Mouse (Mus musculus) right cerebral cortex, adult 18-20 months (tissue): Measurements from ENCODE around the gene Cd200r3.

ENCODE experiments used
- DNase-seq: peaks from one replicate; pipeline ENCODE4 v3.0.0; 2022; ENCODE audit warnings: mixed read lengths

Cd200r3 gene

DNA sequence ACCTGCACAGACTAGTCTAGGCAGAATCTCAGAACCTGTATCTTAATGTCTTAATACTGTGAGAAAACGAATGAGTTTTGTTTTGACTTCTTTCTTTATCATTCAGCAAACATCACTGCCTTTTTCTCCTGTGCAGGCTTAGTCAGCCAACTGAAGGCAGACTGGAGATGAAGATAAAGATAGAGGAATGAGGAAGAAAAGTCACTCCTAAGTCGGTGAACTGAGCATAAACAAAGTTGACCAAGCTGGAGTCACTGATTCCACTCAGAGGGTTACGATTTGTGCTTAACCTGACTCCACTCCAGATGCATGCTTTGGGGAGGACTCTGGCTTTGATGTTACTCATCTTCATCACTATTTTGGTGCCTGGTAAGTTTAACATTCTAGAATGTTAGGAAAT is at the start of gene Cd200r3:
Cd200r3 (plus strand) TSS at position 211 of the 400 bp plus-strand sequence.
- DNase-seq, result no peak

DNA sequence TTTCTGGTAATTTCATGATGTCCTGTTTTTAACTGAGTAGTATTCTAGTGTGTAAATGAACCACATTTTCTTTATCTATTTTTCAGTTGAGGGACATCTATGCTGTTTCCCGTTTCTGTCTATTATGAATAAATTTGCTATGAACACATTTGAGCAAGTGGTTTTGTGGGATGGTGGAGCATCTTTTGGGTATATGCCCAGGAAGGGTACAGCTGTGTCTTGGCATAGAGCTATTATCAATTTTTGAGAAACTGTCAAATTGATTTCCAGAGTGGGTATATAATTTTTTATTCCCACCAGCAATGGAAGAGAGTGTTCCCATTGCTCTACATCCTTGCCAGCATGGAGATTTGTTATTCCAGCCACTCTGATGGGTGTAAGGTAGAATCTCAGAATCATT is 11.5 kb upstream of the Cd200r3 start:
- no peak for DNase-seq

DNA sequence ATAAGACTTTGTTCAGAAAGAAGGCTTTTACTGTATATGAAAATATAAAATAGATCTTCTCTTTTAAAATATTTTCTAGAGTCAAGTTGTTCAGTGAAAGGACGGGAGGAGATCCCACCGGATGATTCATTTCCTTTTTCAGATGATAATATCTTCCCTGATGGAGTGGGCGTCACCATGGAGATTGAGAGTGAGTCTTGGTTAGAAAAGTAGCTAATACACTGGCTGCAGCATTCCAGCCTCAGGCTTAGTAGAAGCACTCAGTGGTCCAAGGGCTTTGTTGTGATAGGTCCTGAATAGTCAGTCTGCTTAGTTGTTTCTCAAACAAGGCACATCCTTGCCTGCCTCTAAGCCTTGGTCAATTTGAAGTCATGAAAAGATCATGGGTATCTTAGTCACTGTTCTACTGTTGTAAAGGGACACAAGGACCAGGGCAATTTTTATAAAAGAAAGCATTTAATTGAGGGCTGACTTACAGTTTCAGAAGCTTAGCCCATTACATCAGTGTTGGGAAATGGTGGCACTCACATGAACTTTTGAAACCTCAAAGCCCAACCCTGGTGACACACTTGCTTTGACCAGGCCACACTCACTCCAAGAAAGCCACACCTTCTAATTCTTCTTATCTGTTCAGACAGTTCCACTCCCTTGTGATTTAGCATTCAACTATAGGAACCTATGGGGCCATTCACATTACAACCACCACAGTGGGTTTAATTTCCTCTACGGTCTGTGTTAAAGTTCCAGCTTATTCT is 8.1 kb downstream of the Cd200r3 start:
- DNase-seq, result no peak

GRCm38 (mm10) chr16:44962296-44962695 is 18.8 kb downstream of the Cd200r3 start:
- DNase-seq, result no peak

DNA sequence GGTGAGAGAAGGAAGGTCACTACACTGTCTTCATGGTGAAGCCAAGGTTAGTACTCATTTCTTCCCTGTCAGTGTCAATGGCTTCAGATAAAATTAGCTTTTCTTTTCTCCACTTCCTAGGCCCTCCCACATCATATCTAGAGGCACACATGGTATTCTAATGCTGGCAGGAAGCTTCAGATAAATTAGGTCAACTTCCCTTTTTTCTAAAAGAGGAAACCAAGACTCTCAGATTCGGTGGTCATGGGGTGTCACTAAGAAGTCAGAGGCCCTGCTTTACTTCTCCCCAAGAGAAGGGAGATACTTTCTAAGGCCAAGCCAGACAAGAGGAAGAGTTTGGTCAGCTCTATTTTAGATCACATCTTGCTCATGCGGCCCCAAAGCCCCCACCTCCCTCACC is 19.3 kb downstream of the Cd200r3 start:
- no peak for DNase-seq

DNA sequence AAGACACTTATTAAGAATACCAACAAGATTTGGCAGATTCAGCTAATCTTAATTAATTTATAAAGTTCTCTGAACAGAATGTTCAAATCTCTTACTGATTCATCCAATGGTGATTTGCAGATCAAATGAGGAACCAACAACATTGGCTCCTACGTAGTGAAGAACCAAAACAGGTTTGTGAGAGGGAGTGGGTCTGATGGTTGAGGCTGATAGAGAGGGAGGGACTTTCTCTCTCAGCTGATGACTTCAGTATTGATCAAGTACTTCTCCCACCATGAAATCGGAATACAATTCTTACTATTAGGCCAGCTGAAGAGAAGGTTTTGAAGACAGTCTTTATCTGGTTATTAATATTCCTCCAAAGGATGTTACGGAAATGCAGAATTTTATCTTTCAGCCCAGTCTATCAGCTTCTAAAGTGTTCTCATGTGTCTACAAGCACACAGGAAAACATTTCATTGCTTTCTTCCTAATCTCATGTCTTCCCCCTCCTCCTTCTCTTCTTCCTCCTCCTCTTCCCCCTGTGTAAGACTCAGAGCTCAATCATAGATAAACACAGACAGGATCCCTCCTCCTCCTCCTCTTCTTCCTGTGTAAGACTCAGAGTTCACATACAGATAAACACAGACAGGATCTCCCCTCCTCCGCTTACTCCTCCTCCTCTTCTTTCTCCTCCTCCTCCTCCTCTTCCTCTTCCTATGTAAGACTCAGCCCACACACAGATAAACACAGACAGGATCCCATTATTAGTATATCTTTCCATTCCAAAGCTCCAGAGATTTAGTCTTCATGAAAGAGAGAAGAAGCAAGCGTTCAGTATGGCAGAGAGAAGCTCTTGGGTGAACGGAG is 21.3 kb downstream of the Cd200r3 start:
- DNase-seq, result no peak

DNA sequence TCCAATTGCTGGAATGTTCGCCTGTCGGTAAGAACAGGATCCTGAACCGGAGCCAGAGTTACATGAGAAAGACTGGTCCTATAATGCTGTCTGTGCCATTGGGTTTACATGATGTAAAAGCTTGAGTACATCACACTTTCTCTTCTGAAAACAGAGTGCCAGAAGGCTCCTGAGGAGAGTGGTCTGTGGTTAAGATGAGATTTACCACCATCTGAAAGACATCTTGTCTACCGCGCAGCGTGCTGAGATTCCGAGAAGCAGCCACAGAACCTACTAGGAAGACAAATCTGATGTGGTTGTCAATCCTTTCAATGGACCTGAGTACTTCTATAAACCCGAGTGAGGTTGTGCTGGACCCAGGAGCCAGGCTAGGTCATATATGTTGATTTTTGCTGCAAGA is 21.9 kb downstream of the Cd200r3 start:
- no peak for DNase-seq

- no peak for DNase-seq
These were observed 22.4 kb downstream of the Cd200r3 start for GRCm38 (mm10) chr16:44965890-44966289.

GRCm38 (mm10) chr16:44966891-44967290 is 23.4 kb downstream of the Cd200r3 start:
- no peak for DNase-seq

DNA sequence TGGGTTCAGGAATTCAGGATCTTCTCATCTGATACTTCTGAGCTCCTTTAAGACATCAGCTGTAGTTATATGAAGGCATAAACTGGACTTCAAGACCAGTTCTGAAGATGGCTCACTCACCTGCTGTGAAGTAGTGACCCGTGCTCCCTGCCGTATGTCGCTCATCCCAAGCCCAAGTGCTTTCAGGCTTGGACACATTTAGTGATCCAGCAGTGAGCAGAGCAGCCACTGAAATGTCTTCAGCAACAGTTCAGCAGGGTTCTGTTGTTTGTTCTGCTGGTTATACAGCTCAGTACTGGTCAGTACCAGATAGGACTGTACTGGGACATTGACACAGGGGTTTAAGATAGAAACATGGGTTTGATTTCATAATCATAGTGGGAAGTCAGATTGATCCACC is 24.6 kb downstream of the Cd200r3 start:
- no peak for DNase-seq

DNA sequence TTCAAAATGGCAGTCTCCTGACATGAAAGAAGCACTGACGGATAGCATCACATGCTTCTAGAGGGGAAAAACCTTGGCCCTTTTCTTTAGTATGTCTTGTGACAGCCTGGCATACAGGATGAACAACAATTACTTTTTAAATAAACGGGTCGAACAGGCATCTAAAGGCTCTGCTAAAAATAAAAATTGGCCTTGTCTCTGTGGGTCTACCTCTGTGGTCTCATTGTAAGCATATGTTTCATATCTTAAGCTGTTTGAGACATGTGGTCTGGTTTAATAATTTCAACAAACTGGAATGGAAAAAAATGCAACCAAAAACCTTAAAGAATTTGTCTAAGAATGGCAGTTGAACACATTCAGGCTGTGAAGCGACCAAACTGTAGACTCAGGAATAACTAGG is 27.4 kb downstream of the Cd200r3 start:
- DNase-seq, result no peak

- DNase-seq, result no peak
These were observed 30.6 kb downstream of the Cd200r3 start for GRCm38 (mm10) chr16:44974042-44974441.

DNA sequence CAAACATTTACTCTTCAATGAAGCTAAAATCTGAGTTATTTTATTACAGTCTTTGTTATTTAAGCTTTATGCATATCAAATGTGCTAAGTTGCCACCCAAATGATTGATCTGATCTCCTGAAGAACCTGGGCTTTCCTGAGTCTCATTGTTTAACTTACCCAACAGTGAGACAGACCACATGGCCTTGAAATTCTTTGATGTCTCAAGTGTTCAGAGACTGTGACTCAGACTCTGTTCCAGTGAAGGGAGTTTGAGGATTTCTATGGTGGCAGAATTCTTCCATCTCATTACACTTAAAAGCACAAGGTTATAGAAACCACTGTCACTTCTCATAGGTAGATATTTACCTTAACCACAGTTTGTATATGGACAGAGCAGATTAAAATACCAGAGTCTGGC is 32.6 kb downstream of the Cd200r3 start:
- DNase-seq, result no peak

DNA sequence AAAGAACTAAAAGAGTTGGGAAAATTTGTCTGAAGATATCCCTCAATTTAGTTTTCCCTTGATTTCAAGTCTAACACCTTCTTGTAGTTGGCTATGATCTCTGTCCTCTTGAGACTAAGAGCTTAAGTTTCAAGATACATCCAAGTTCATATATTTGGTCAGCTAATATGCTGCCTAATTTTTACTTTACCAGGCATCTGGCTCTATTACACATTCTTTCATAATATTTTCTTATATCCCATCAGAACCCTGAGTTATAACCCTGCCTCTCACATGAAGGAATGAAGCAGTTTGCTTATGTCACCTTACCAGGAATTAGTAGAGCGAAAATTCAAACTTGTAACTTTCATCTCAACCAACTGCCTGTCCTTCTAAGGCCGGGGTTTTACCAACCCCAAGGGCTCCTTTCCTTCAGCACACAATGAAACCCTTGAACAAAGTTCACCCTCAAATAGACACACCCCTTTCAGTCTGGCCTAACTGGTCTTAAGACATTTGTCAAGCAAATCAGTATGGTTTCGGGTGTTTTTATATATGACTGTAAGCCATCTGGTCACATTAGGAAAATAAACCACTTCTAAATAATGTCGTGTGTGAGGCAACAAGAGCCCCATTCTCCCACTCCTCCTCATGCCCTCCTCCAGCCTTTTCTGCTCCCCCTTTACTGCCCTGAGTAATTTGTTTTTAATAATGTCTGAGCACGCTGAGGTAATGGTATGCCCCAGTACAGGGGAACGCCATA is 33.6 kb downstream of the Cd200r3 start:
- DNase-seq, result no peak

DNA sequence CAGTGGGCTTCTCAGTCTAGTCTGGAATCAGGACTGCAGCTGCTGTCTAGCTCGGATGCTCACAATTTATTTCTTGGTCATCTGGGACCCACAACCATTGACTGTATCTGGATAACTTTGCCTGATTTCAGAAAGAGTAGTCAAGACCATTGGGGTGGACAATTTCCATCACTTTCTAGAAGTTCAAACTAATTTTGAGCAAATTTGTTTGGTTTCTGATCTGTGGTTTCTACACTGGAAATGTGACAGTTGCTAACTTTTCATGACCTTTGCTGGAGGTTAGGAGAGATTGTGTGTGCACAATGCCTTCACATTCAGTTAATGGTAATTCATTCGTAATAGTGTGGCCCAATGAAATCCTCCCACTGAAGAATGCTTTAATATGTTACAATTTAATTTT is 34.7 kb downstream of the Cd200r3 start:
- DNase-seq, result no peak

GRCm38 (mm10) chr16:44979355-44979896 is 35.9 kb downstream of the Cd200r3 start:
- DNase-seq, result no peak

DNA sequence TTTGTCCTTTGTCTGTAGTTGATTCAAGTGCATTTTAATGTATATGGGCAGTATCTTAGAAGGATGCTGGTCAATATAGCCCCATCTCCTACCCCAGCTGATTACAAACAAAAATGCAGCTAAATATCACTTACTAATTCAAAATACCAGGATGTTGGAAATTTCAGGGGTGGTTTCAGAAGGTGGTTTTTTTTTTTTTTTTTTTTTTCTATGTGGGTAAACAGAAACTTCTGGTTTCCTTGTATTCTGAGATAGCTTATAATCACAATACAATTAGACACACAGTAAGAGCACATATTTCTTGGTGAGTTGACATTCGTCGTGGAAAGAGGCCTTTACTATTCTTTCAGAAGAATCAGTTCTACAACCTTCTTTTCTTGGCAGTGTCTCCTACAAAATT is 39.5 kb downstream of the Cd200r3 start:
- DNase-seq, result no peak

DNA sequence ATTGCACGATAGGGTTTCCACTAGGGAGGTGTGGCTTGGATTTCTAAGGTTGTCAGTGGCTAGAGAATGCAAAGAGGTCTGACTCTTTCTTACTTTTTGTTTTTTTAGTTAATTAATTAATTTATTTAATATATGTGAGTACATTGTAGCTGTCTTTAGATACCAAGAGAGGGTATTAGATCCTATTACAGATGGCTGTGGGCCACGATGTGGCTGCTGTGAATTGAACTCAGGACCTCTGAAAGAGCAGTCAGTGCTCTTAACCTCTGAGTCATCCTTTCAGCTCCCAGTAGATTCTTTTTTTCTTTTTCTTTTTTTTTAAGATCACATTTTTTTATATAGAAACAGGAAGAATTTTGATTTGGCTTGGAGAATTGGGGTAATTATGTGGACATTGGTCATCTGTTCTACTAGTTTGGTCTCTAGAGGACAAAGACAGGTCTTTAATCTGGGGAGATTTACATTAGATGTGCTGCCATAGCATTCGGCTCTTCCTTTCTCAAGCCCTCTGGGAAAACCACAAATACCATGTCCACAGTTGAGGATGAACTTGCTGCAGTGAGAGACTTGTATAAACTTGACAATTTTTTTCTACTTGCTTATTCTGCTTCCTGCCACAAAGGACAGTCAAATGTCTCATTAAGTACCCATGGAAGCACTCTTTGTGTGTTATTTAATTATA is 40.0 kb downstream of the Cd200r3 start:
- DNase-seq, result no peak

DNA sequence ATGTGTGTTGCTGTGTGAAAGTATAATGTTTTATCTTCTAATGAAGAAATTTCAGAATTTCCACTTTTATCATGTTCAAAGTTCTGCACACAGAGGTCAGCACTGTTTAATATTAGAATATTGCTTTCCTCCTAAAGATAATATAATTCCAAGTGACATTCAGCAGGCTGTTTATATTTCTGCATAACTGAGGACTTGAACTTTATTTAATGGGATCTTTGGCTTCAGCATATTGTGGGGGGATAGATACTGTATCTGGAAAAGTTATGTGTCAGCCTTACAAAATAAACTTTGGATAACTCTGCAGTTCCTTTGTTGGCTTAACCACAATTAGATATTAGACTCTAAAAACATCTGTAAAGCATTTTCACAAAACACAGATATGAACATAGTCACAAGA is 40.6 kb downstream of the Cd200r3 start:
- DNase-seq, result no peak

GRCm38 (mm10) chr16:44984925-44985324 is 41.4 kb downstream of the Cd200r3 start:
- no peak for DNase-seq

DNA sequence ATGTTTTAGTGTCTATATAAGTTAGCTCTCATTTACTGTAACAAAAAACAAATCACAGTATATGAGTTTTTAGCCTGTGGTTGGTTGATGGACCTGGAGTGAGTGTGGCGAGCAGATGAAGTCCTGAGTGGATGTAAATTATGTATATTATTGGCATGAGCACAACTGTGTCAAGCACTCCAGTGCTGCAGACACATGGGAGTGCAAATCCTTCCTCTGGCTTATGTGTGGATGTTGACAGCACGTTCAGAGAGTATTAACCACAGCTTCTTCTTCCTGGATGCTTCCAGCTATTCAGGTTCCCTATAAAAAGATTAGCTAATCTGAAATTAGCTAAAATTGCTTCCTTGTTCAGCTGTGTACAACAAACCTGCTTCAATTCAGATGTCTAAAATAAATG is 42.6 kb downstream of the Cd200r3 start:
- DNase-seq, result no peak

GRCm38 (mm10) chr16:44988667-44989357 is 45.3 kb downstream of the Cd200r3 start:
- DNase-seq, result no peak
